Mouse (Mus musculus) left cerebral cortex, postnatal 10 days (tissue): ENCODE results near the gene Hipk2. TPM values are rescaled to one million over a fixed set of nuclear protein-coding genes. Genes with fewer than 3 reads are reported as not detected.

ENCODE experiments used
- DNase-seq, 2 experiments: peaks; one replicate each; pipeline ENCODE4 v3.0.0; 2021 to 2022; ENCODE audit warnings: low spot score in 2 of 2, mixed read lengths in 1 of 2; ENCODE audit errors: extremely low spot score in 1 of 2
- intact Hi-C: fragments of 180-260 bp; cut with DNase I; formaldehyde crosslinking; loops from one replicate; pipeline ENCODE4 v1.15.1; 2025
- total RNA-seq, 2 experiments: library from RNA; stranded (reverse); gene quantifications; 2 replicates each; pipeline ENCODE4 v1.2.3; 2021

Gene Hipk2
- total RNA-seq, 2 experiments from 2014 or later: 44.6 to 45.9 TPM

DNA sequence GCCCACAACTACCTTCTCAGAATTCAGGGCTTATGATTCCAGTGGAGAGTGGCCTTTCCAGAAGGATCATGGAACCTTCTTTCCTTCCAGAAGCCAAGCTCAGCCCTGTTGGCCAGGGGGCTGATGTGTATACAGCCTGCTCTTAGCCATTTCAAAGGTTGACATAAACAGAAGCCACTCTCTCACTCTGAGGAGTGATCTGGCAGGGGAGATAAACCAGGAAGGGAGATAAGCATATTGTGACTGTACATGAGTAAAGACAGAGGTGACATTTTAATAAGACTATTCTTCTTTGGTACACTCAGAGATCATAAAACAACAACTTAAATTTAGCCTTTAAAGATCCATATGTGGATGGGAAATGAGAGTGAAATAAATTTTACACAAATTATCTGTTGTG is 97.1 kb downstream of the Hipk2 start:
- no peak for DNase-seq
- intact Hi-C loops: no loop called here

DNA sequence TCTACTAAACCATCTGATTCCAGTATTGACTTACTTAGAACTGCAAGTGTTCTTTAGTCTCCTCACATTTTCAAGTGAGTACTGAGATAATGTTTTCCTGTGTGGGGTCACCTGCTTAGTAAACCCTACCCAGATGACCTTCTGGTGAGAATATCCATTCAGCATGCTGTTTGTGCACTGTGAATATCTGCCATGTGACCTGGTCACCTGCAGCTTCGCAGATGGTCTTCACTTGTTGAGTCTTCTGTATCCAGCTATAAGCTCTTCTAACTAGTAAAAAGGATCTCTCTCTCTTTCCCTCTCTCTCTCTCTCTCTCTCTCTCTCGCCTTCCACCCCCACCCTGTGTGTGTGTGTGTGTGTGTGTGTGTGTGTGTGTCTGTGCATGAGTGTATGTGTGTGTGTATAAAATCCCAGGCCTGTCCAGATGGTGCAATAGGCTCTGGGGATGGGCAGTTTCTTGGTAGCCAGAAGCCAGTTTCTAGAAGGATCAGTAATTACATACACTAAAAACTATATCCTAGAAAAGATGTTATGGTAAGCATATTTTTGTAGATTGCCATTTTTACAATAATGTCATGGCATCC is 99.9 kb downstream of the Hipk2 start:
- no peak for DNase-seq
- intact Hi-C loops: no loop called here

DNA sequence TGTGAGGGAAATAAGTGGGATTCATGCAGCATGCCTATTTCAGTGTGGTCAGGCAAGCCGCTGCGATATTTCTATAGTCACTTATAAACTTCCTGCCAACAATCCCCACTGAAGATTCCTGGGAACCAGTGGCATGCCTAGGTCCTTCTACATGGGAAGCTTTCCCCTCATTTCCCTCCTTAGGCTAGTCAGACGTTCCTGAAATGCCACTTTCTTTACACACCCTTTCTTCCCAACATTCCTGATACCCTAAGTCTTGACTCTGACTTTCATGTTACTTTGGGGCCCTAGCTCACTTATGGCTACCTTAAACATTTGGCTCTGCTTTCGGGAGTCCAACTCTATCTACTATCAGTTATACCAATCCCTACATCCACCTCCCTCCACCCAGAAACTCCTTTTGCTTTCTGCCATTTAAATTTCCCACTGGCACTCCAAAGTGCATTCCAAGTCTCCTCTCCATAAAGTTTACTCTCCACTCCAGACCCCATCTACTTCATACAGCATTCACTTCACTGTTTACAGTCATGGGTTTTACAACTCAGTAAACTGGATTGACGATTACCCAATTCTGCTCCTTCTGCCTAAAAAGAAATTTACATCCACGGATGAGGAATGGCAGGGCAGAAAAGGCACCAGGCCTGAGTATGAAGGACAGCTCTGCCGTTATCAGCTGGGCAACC is 103.0 kb downstream of the Hipk2 start:
- no peak for DNase-seq
- intact Hi-C loops: no loop called here

DNA sequence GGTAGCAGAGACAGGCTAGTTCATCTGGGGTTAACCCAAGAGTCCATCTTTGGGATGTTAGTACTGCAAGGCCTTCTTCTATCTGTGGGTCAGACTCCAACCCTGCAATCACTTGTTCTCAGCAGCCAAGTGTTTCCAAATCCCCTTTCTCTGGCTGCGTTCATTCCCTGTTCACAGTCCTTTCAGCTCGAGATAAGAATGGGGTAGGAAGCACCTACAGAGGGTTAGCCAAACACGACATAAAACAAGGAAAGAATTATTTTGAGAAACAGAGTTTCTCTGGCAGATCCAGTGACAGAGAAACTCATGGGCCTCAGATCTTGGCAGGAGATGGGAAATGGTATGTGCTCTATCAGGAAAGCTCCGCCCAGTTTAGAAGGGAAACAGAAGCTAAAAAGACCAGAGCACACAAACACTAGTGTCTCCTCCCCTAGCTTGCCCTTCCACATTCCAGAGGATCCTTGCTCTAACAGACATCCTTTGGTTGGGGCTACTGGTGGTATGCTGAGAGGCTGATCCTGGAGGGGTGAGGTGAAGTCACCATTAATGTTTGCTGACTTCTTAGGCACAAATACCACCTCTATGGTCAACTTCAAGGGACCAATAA is 104.8 kb downstream of the Hipk2 start:
- intact Hi-C loops: no loop called here
- no peak for DNase-seq

DNA sequence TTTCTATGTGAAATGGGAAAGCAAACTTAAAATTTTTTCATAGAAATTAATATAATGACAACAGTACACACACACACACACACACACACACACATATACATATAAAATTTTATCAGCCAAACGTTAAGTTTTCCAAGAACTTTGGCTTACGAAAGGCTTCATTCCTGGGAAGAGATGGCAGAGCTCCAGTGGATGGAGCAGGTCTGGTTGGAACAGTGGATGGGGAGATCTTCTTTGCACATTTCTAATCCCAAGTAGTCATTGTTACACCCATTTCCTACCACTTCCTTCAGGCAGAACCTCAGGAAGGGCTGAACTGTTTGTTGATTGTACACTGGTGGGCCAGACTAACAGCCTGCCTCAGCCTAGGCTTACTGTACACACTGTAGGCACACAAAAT is 106.3 kb downstream of the Hipk2 start:
- DNase-seq: no peak
- intact Hi-C loops: loop anchor here (10.0 kb wide), 1 partner anchor 105 kb away; the partner anchor contains the start of genes Hipk2 and Tbxas1

DNA sequence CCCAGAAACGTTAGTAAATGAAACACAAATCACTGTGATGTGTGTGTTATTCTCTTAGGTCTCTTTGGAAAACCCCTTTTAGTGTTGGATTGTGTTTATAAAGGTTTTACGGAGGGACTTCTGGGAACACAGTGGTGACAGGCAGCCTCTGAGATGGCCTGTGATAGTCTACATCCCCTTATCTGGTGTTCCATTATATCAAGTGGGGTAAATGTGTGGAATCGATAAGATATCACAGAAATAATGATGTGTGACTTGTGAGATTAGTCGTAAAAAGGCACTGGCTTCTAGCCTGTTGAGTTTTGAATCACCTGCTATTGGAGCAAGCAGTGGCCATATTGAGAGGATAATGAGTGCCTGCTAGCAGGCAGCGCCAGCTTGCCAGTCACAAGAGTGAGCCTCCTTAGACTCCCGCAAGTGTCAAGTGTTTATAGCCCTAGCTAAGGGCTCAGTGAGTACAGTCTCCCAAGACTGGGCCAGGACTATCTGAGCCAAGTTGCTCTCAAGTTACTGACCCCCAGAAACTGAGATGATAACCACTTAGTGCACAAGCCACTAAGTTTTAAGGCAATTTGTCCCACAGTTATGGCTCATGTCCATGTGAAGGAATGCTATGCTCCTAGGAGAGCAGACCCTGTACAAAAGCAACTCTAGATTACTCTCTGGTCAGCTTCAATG is 113.2 kb downstream of the Hipk2 start:
- no peak for DNase-seq
- intact Hi-C loops: loop anchor here (10.0 kb wide), 1 partner anchor 112 kb away; the partner anchor contains the start of genes Hipk2 and Tbxas1

DNA sequence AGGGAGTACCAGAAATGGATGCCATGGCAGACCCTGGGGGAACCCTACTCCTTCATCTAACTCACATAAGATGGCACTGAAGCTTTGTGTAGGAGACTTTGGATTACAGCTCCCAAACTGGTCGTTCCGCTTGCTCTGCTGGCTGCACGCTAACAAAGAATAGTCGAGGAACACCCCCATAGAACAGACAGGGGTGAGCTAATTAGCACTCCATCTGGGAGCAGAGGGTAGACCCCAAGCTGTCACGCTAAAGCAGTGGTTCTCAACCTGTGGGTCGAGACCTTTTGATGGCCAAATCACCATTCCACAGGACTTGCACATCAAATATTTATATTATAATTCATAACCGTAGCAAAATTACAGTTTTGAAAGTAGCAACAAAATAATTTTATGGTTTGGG is 114.0 kb downstream of the Hipk2 start:
- no peak for DNase-seq
- intact Hi-C loops: loop anchor here (10.0 kb wide), 1 partner anchor 113 kb away; the partner anchor contains the start of genes Hipk2 and Tbxas1

DNA sequence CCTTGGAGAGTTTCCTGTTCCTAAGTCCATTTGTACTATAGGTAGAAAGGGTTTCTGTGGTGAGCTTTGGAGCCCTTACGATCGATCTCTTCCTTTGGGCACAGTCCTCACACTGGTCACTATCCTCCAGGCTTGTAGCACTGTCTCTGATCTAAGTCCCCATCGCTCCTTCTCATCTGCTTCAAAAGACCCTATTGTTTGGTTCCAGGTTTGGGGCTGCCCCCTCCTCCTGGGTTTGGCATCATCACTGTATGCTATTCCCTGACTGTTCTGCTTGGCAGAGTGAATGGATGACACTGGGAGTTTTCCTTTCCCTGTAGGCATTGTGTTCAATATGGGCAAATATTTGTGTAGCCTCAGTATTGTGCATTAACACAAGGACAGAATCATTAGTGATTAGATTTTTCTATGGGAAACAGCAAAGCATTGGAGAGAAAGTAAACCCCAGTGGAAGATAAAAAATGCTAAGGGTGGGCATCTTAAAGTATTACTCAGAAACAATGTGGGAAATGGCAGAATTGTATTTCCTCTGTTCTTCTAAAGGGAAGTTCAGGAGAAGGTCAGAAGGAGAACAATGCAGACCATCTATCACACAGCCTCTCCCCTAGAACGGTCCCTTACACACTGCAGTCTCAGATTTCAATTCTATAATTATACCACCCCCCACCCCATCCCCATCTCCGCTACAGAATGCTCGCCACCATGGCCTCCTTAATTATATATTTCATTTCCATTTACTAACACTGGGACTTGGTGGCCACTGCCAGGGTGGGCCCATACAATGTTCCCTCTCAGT is 114.9 kb downstream of the Hipk2 start:
- intact Hi-C loops: loop anchor here (10.0 kb wide), 1 partner anchor 114 kb away; the partner anchor contains the start of genes Hipk2 and Tbxas1
- DNase-seq: no peak

DNA sequence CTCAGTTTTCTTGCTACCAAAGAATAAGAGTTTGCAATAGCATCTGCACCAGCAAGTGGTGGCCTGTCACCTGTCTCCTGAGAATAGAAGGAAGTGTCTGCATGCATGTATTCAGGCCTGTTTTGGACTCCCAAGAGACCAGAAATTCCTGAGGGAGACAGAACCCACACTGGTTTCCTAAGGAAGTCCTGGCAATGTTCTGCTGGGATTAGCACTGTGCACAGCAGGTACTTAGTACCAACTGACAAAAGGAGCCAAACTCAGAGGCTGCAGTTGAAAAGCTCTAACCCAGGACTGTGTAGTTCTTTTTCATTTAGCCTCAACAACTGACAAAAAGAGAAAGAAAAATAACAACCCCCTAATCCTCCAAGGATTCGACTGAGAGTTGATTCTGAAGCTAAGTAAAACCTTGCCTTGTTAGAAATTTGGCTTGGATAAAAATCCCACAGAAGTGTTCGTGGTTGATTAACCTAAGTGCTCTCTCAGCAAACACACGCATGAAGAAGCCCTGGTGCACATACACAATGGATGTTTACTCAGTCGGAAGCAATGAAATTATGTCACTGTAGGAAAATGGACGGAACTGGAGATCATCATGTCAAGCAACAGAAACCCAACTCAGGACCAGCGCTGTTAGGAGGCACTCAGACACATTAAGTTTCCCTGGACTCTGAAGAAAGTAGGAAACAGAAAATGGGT is 115.9 kb downstream of the Hipk2 start:
- no peak for DNase-seq
- intact Hi-C loops: loop anchor here (10.0 kb wide), 1 partner anchor 115 kb away; the partner anchor contains the start of genes Hipk2 and Tbxas1

DNA sequence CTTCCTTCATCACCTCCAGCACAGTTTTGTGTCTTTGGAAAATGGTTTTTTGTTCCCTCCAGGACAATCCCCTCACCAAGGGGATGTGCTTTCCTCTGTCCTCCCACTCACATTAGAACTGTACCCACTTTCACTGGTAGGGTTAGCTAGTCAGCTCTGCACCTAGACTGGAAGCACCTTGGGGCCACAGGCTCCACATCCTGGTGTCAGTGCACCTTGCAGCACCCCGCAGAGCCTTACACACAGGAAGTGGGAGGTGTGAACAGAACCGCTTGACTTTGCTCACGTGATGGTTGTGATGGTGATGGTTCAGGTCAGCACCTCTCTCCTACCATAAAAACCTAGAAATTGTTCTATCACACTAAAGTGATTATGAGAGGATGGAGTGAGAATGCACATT is 116.8 kb downstream of the Hipk2 start:
- intact Hi-C loops: no loop called here

DNA sequence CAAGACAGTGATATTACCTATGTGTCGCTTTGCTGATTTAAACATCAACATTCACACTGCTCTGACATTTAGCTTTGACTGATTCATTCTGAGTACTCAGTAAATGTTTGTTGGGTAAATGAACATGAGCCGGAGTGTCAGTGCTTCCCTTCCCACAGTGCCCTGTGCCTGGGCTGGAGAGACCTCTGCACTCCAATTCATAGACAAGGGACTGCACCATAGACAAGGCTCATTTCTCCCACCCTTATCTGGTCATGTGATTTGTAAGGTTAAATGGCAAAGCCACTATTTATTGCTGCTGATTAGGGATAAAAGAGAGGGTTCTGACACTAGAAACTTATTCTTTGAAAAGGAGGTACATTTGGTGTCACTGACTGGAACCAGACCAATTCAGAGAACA is 118.4 kb downstream of the Hipk2 start:
- no peak for DNase-seq
- intact Hi-C loops: no loop called here

More for the DNA sequence above, 116.8 kb downstream of the Hipk2 start:
- no peak for DNase-seq

DNA sequence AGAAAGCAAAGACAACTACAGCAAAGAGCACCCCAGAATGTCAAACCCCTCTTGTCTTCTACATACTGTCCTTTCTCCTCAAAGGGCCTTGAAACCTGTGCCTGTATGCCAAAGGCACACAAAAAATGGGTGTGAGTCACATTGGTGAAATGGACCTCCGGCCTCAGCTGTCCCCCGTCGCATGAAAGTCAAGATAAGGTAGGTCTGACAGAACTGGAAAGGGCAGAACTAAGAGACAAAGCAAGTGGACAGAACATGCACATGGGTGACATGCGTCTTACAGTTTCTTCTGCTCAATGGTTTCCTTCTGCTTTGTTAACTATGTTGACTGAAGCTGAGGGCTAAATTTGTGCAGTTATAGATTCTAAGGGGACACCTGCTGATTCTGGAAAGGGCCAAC is 119.0 kb downstream of the Hipk2 start:
- no peak for DNase-seq
- intact Hi-C loops: no loop called here

DNA sequence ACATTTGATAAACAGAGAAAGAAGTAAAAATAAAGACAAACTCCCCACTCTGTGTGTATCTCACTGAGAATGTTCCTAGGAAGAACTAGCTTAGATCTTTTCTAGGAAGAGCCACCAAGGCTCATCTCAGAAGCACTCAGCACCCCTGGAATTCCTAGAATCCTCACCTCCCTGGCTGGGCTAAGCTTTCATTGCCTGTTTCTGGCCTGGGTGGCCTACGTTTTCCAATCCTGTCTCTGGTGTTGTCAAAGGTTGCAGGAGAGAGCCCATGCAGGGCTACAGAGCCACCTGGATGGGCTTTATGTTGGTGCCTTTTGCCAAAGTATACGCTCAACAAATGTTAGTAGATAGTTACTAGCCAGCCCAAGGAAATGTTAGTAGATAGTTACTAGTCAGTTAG is 120.0 kb downstream of the Hipk2 start:
- no peak for DNase-seq
- intact Hi-C loops: no loop called here

DNA sequence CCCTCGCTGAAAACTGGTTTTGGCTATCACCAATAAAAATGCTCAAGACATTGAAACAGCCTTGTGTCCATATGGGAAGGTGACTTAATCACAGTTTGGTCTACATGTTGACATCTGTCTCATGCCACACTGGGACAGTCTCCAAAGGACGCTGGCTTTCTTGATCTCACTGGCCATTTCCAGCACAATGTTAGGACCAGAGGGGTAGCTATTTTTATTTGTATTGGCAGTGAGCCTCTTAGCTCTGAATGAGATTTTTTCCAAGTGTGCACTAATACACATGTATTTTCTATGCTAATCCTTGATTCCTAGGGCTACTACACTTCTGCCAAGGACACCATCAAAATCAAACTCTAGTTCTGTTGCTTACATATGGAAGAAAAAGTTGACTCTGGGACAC is 120.8 kb downstream of the Hipk2 start:
- intact Hi-C loops: no loop called here
- DNase-seq: no peak

DNA sequence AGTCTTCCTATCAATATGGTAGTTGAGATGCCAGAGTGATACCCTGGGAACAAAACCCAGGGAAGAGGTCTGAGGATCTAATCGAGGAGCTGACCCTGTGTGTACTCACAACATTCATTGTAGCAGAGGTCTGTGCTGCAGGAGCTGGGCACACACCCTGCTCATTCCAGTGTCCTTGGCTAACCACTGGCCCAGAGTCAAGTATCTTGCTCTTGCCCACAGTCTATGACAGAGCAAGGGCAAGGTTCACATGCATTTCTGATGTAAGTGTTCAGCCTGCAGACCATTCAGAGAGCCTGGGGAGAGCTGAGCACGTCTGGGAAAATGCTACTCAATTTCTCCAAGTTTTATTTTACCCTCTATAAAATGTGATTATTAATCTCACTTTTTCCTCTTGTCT is 122.2 kb downstream of the Hipk2 start:
- DNase-seq: no peak
- intact Hi-C loops: no loop called here

DNA sequence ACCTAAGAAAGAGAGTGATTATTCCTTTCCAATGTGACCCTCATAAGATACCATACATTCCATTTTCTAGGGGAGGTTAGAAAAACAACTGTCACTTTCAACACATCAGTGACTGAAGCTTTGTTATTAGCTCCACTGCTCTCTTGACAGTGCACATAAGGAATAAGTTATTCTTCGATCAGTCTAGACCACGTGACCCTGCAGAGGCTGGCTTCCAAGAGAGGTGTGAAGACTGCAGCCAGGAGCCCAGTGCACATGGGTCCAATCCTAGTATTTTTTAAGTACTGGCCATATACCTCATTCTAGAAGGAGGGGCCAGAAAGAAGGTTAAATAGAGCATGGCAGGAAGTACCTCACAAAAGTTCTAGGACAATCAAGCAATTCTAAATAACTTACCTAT is 122.9 kb downstream of the Hipk2 start:
- intact Hi-C loops: no loop called here
- DNase-seq: no peak

DNA sequence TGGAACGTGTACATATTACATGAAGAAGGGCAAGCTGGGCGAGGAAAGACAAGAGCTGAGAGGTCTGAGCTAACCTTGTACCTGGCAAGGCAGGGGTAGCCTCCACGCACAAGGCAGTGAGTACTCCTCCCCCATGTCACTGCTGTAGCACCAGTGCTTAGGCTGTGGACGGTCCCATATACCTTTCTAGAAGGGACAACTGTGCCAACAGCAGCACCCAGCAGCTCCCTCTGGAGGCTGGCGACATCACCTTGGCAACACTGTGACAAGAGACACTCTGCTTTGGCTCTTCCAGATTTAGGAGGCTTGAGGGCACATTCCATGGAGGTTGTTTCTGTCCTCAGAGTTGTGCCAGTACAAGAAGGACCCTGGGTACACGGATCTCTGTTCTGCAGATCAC is 123.5 kb downstream of the Hipk2 start:
- no peak for DNase-seq
- intact Hi-C loops: no loop called here

DNA sequence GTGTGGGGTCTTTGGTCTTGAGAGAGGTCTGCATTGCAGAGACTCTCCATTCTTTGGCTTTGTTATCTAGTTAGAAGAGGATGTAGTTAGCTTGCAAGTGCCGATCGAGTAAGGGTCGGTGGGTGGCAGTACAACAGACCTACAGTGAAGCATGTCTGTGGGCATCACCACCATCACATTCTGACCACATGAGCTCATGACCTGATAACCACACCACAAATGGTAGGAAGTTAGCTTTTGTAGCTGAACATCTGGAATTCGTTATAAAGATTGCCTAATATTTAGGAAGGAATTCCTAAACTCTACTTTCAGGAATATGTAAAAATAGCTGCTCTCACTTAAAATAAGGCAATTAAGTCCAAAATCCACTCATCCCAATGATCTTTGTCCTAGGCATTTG is 127.9 kb downstream of the Hipk2 start:
- intact Hi-C loops: no loop called here
- no peak for DNase-seq
